Mouse (Mus musculus) stomach, postnatal 0 days (tissue): ENCODE results near the gene Tuba4a.

Source experiments
- CTCF ChIP-seq: IDR thresholded peaks from 2 replicates; pipeline ENCODE4 v1.5.1; 2016; ENCODE audit warnings: antibody characterized with exemption, low read depth, mild to moderate bottlenecking, moderate library complexity
- EP300 ChIP-seq: optimal IDR thresholded peaks from 2 replicates; pipeline ENCODE3; 2016; ENCODE audit warnings: antibody characterized with exemption

DNA sequence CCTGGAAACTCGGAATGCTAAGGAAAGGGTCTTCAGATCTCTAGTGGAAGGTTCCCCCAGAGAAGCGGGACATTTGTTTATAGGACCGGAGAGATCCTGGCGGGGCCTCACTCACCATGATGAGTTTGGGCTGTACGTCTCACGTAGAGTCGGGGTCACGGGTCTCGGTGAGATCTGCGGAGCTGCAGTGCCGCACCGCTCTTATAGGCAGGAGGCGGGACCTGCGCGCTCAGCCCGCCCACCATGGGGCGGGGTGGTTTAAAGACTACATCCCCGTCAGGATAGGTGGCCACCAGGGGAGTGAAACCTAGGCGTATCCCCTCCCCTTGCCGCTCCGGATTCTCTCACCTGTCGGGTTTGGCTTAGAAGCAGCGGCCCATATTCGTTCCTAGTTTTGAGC, 587 bp downstream of the Tuba4a start:
- TF ChIP-seq CTCF = no peak; the same call in 1 of the 2 replicates
- TF ChIP-seq EP300 = no peak
